Mouse (Mus musculus) lung, adult 18-20 months (tissue): ENCODE results near the gene Rps15.
A peak's percentile ranks its signal among the peaks of the same experiment; 100 is the strongest.

Experiments
- DNase-seq, 2 experiments: peaks; one replicate each; pipeline ENCODE4 v3.0.0; 2022; ENCODE audit warnings: mixed read lengths in 2 of 2

The Rps15 gene

DNA sequence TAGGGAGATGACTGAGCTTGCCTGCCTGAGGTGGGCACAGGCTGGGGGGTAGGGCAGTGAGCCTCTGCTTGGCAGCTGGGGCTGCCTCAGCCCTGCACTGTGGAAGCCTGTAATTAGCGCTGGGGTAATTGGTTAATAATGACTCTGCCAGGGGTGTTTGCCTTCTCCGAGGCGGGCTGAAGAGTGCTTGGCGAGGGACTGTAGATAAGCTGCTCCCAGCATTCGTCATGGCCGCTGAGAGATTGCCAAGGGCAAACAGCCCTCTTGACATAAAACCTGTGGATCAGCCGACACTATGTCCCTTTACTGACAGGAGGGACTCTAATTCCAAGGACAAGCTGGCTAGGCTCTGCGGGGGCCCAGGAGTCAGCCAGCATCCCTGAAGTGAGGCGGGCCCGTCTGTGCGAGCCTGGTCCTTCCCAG is 24.1 kb downstream of the Rps15 start:
- DNase-seq, result peak in 1 of 2 experiments; percentile 64

DNA sequence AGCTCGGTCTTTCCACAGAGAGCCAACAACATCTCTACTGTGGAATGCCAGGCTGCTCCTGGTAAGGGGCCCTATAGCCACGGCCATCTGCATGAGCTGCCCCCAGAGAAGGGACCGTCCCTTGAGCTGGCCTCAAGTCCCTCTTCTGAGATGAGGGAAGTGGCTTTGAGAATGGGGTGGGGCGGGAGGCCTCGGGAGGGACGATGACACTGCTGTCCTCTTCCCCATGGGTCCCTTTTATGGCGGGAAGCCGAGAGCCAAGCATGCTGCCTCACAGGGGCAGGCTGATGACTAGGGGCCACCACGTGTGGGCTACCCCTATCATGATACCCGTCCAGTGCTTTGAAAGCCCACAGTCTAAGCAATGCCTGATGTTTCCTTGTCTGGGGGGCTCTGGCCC is 24.8 kb downstream of the Rps15 start:
- DNase-seq, result no peak

DNA sequence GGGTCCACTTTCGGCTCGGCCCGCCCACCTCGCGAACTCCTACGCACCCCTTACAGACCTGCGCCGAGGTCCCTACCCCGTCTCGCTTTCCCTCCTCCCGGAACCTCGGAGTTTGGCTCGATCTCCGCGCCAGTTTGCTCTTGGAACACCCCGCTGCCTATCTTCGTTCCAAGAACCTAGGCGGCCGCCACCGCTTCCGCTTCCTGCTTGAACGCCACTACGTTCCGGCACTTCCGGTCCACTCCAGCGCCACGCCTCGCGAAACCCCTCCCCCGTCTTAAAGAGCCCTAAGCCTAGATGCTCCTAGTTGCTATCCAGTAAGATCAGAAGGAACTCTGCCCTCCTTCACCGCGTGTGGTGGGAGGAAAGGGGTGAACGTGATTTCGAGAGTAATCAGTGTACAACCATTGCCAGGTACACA is 28.1 kb downstream of the Rps15 start, which contains the start of gene 2310011J03Rik:
Gene 2310011J03Rik (minus strand): TSS at position 198 of the 421 bp plus-strand sequence.
- DNase-seq, result peak; percentile 95 to 97

DNA sequence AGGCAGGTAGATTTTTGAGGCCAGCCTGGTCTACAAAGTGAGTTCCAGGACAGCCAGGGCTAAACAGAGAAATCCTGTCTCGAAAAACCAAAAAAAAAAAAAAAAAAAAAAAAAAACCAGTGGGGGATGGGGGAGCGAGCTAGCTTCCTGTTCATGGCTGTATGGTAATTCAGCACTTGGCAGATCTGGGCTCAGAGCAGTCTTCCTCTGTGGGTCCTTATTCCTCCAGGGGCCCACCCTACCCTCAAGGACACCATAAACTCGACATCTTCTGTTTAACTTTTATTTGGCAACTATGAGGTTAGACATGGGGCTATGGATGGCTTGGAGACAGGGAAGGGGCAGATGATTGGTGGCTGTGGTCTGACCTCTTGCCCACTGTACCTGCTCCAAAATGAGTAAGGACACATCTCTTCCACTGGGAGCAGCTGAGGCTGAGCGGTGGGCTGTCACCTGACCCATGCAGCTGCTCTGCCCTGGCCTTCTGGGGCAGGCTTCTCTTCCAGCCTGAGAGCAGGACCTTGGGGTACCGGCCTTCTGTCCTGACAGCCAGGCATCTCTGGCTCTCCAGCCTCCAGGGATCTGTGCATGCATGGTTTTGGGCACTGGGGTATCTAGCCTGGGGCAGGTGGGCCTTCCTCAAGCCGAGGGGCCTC is 28.9 kb downstream of the Rps15 start:
- no peak for DNase-seq

DNA sequence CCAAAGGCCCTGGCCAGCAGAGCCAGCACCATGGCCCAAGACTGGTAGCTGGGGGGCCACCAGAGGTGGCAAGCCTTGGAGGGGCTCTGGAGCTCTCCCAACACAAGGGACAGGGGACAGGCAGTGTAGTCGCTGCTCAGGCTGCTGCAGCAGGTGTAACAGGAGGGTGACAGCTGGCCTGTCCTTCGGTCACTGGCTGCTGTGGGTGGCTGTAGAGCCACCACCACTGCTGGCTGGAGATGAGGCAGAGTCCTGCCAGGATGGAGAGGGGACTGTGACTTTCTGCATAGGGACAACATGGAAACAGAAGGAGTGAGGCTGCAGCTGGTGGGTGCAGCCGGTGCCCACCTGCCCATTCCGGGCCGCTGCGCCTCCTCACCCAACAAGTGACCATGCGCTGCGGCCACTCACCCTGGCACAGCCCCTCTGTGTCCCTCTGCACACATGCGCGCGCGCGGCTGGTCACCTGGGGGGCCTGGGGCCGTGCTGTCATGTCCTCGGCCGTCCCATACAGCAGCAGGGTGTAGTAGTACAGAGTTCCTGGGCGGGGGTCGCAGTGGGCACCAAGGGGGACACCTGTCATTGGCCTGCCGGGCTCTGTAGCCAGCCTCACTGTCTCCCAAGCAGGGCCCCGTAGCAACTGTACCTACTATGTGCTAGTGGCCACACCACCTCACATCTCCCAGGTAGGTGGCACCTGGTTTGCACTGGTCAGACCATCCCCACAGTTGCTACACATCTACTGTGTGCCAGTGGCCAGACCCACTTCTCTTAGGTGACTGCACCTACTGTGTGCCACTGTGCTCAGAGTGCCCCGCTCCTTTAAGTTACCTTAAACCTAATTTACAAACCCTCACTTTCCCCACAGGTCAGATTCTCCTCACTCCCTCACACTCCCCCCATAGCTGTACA is 29.7 kb downstream of the Rps15 start:
- DNase-seq, result no peak

DNA sequence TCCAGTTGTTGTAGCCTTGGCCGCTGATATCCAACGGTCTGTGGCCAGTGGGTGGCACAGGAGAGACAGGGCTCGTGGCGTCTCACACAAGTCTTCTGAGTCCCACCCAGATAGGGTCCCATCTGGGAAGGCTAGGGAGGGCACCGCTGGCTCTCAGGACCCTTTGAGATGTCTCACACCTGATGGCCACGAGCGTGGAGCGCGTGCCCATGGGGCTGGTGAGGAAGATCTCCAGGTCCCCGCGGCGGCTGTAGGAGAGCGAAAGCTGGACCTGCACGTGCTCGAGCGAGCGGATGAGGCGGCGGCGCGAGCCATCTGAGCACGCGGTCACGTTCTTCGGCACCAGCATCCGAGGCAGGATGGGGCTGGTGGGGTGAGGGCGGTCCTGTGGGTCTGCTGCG is 30.6 kb downstream of the Rps15 start:
- DNase-seq, result peak in 1 of 2 experiments; percentile 48

DNA sequence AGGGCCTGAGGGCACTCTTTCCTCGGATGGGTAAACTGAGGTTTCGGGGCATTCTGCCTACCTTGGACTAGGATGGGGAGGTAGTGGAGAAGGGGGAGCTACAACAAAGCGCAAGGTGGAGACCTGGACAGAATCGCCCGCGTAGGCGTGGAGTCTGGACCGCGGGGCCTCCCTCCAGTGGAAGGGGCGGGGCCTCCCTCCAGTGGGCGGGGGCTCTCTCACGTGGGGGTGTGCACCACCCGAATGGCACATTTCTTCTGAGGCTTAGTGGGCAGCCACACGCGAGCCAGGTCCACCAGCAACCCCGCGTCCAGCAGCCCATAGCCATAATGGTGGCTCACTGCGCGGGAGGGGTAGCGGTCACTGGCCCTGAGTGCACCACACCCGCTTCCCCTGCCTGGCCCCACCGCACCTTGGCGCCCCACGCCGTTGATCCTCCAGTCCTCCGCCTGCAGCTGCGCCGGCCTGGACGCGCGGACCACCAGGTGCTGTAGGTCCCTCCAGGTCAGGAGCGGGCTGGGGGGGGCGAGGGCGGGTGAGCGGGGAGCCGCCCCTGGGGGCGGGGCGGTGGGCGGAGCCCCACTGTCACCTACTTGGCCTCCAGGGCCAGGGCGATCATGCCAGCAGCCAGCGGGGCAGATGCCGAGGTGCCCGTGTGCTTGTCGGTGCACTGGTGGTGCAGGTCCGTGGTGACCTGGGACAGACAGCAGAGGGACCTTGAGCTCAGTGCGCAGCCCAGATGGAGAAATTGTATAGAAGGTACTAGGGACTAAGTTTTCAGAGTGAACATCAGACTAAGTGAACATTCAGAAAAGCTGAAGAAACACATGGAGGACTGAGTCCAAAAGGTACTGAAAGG is 31.2 kb downstream of the Rps15 start:
- DNase-seq, result peak; percentile 81 to 88

DNA sequence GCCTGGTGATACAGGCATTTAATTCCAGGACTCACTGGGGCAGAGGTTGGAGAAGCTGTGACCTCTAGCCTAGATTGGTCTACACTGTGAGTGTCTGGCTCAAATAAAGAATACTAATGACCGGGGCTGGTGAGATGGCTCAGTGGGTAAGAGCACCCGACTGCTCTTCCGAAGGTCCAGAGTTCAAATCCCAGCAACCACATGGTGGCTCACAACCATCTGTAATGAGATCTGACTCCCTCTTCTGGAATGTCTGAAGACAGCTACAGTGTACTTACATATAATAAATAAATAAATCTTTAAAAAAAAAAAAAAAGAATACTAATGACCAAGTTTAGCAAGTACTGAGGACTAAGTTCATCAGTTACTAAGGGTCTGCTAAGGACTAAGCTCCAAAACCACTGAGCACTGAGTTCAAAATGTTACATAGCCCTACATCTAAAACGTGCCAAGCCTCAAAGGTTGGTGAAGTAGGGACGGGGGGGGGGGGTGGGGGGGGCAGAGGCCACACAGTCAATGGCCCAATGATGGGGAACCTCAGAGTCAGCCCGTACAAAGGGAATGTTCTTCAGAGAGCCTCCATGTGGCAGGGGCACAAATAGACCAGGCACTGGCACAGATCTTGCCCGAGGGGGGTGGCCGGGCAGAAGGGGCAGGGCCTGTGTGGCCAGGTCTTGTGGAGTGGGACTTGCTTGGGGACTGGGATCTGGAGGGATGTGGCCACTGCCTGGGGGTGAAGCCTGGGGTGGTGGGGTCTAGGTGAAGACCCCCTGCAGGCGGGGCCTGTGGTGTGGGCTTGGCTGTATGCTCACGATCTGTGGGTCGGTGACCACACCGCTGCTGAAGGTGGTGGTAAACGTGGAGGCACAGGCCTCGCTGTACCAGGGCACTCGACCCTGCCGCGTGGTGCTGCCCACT is 32.1 kb downstream of the Rps15 start:
- DNase-seq, result no peak

DNA sequence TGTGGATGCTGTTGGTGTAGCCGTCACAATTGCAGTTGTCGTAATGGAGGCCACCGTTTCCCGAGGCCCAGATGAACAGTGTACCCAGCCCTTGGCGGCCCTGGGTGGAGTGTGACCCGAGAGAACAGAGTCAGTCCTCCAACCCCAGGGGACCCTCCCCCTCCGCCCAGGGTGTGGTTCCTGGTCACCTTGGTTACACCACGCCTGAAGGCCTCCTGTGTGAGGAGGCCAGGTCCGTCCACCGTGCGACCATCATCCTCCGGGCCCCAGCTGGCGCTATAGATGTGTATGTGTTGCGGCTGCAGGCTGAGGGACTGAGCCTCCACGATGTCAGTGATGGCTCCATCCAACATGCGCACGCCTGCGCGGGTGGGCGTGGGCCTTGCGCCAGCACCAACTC is 32.8 kb downstream of the Rps15 start:
- no peak for DNase-seq

DNA sequence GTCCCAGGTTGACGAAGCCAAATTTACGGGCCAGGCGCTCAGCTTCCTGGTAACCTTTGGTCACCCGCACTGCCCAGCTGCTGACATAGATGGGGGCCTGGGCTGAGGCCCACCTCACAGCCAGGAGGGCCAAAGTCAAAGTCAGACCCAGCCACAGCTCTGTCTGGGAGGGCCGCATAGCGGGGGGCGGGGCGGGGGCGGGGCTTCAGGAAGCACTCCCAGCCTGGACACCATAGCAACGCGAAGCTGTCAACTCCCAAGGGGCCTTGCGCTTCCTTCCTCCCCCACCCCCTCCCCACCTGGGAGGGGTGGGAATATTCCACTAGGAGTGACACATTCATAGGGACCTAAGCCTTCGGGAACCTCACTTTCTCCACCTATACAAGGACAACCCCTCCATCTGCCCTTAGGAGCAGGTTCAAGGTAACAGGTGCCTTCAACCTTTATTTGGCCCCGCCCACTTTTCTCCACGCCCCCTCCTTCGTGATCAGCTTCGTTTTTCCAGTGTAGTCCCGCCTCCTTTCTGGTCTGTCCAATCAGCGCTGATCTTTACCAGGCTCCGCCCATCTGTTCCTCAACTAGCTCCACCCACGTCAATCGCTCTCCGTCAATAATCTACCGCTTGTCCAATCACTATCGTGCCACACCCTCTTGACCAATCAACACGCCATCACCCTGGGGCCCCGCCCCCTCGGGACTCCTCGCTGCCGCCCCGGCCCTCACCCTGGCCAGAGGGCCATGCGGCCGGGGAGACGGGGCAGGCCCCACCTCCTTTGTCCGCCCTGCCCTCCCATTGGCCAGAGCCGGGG is 37.2 kb downstream of the Rps15 start, which contains the start of the genes Pcsk4 and Reep6:
Gene Pcsk4 (minus strand): TSS at position 226 of the 809 bp plus-strand sequence.
Gene Reep6 (plus strand): TSS at position 681 of the 809 bp plus-strand sequence.
- peak; percentile 98 to 99 for DNase-seq

DNA sequence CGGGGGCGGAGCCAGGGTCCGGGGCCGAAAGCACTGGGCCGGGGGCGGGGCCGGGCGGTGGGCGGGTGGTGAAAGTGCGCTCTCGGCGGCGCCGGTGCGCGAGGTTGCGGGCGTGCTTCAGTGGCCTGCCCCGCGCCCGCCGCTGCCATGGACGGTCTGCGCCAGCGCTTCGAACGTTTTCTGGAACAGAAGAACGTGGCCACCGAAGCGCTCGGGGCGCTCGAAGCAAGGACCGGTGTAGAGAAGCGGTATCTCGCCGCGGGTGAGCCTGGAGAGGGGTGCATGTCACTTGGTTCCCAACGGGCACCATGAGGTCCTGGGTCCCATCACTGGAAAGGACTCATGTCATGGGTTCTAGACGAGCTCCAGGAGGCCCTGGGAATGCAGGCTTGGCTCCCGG is 37.8 kb downstream of the Rps15 start:
- DNase-seq, result no peak

DNA sequence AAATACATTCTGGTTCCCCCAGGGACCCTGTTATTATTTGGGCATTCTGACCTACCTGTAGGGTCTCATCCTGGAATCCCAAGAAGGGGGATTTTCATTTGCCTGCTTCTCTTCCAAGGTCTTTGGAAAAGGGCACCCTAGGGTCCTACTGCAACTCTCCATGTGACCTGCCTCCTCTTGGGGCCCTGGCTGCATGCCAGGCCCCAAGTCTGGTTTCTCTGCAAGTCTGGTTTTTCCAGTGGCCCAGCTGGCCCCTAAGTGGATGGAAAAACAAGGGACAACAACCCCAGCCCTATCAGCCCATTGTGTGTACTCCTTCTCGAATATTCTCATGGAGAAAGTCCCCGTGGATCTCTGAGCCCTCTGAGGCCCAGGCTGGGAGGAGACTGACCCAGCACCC is 38.6 kb downstream of the Rps15 start:
- DNase-seq, result peak; percentile 57 to 66

DNA sequence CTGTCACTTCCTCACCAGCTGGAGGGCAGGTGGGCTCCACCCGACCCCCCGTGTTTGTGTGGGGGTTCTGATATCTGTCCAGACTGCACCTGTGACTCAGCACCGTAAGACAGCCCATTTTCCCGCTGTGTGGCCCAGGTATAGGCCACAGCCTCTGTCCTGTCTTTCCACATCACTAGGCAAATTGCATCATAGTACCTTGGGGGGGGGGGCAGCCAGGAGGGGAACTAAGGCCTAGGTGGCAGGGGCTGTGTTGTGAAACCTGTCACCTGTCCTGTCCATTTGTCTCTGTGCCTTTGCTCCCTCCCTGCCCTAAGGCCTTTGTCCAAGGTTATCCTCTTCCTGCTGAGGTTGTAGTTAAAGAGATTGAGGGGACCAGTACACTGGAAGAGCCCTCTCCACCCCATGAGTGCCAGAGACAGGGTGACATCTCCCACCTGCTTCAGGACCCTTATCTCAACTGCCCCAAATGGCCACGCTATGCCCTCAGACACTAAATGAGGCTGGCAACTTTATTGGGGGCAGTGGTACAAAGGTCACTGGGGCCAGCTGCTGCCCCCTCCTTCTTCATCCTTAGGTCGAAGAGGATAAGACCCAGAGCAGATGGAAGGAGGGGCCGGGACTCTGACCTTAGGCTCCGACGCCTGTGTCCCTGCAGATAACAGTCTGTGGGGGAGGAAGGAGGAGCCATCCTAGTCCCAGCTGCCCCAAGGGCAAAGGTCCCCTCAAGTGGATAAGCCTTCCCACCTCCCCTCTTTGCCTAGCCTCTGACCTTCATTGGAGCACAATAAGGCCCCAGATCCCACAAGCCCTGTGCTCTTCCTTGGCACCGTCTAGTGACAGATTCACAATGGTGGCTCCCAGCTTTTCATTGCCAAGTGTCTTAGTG is 39.6 kb downstream of the Rps15 start:
- peak in 1 of 2 experiments; percentile 49 for DNase-seq

DNA sequence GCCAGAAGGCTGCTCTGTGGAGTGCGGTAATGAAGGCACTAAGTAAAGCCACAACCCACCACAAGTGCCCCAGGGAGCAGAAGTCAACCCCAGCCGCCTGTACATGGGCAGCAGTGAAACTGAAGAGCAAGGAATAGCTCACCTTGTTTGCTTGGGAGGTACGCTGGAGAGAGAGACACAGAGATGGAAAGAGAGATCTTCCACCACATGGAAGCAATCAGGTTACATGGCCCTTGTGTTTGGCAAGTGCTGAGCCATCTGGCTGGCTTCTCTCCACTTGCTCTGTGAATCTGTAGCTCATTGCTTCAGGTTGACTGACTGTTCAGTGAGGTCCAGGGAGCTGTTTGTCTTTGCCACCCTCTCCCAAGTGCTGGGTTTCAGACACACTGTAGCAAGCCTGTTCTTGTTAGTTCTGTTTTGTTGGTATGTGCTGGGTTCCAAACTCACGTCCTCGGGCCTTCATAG is 40.3 kb downstream of the Rps15 start:
- DNase-seq, result no peak

DNA sequence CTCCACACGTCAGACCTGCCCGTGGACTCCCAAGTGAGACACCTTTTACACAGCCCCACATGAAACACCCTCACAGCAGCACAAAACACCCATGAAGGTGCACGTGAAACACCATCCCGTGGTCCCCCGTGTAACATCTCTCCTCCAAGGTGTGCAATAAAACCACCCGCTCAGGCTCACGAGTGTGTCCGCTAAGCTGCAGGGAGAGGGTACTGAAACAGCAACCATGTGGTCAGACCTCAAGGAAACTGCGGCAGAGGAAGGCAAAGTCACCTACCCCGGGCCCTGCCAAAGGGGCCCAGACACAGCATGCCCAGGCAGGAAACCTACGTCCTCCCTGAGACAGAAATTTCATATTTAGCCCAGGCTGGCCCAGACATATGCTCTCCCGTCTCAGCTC is 44.0 kb downstream of the Rps15 start:
- DNase-seq, result no peak

DNA sequence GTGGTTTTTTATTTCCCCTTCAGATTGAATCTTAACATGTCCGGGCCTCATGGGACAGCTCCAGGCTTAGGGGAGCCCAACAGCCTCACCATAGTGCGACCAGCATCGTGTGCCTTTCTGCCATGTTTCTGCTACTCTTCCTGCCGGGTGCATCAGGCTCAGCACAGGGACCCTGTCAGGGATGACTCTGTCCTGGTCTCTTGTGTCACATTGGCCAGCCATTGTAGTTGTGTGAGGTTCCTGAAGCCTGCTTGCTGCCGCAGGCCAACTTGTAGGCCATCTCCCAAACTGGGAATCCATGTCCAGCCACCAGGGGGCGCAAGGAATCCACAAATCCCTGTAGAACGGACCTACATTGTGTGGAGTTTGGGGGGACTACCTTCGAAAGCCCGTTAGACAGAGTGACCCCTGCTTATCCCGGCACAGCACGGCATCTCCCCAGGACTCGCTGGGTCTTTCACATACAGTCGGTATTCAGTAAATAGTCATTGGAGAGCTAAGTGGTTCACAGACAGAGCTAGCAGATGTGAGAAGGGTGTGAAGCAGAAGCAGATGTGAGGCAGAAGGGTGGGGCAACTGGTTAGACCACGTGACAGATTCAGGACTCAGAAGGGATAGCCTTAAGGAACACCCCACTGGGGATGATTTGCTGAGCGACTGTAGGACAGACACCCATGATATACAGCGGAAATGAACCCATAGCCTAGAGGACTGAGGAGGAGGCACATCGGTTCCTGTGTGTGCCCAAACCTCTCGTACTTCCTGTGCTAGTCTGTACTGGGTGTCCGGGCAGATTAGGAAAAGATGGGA is 47.9 kb downstream of the Rps15 start:
- peak; percentile 82 for DNase-seq

DNA sequence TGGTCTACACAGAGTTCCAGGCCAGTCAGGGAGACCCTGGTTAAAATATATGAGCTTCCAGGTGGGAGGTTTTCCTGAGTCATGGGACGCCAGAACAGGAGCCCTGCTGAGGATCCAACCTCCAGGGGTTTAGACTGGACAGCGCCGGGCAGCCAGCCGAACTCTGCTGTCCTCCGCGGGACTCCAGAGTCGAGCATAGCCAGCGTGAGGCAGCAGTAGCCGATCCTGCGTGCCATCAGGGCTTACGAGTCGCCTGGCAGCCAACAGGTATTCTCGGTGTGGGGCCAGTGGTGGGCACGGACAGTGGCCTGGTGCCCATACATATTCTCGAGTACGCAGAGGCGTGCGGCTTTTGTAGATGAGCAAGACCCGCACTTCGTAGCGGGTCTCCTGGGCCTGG is 48.8 kb downstream of the Rps15 start:
- no peak for DNase-seq

DNA sequence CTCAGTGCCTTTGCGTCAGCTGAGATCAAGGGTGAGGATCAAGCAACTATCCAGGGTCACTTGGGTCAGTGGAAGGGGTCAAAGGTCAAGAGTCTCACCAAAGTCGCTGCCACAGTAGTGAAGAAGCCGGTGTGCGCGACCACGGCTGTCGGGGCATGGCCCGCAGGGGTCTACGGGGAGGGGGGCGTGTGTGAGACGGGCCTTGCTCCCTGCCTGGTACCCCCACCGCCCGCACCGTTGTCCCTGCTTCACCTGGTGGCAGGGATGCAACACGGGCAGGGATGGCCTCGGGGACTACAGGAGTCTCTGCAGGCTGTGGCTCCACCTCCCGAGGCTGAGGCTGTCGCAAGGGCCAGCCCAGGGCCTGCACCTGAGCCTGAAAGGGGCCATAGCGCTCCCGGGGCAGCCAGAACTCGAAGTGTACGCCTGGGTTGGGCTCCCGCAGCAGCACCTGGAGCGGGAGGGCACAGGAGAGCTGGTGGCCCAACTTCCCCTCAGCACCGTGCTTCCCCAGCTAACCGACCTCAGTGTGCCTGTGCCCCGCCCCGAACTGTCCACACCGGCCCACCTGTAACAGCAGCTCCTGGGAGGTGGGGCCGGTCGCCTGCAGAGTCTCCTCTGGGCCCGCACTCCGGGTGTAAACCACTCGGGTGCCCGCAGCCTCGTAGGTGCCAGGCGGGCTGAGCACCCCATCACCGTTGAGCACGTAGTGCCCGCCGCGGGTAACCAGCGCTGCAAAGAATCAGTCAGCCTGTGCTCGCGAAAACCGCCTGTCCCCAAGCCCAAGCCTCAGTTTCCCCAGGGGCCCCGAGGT is 49.4 kb downstream of the Rps15 start:
- DNase-seq, result no peak
